Mouse (Mus musculus): ENCODE measurements around the gene Gm45021. TPM values are rescaled to one million over a fixed set of nuclear protein-coding genes. Genes with fewer than 3 reads are reported as not detected.

Gm45021 gene
- polyA plus RNA-seq, 1 experiment from 2014 or later = not detected

- Histone ChIP-seq H3K36me3 (no peaks in the 10 kb centered on the region), H3K9ac (no peak overlapping the region), H3K4me1 (replicated peaks) (0 out of 2 replicates have a peak, but pooled peaks cover 3% of the 10 kb centered on the region), H3K27me3 (no peaks in the 10 kb centered on the region), H3K4me2 (no peak overlapping the region), H3K9me3 (replicated peaks) (no peaks in the 10 kb centered on the region), H3K27ac (no peak overlapping the region), H3K4me3 (replicated peaks) (no peak overlapping the region)
- ATAC-seq (ENCODE audit: low read depth) (no peak), DNase-seq (no peak)
- 58% methylated on average over 6 of the region's 6 CpGs for WGBS (ENCODE audit: insufficient replicate concordance)
Observed at GRCm38 (mm10) chr6:48637811-48638500, 48.5 kb downstream of the Gm45021 start.

GRCm38 (mm10) chr6:48638553-48638952, 49.1 kb downstream of the Gm45021 start:
- no peak overlapping the region for H3K9ac ChIP-seq
- no peaks in the 10 kb centered on the region for H3K27me3 ChIP-seq
- H3K4me2 ChIP-seq = no peak overlapping the region
- no peak overlapping the region for H3K4me3 ChIP-seq (replicated peaks)
- H3K4me1 ChIP-seq (replicated peaks) = 0 out of 2 replicates have a peak, but pooled peaks cover 3% of the 10 kb centered on the region
- no peaks in the 10 kb centered on the region for H3K36me3 ChIP-seq
- H3K9me3 ChIP-seq (replicated peaks) = no peaks in the 10 kb centered on the region
- no peak for ATAC-seq (ENCODE audit: low read depth)
- no peak overlapping the region for H3K27ac ChIP-seq
- DNase-seq = no peak
- 31% methylated on average over 2 of the region's 2 CpGs for WGBS (ENCODE audit: insufficient replicate concordance)

GRCm38 (mm10) chr6:48641391-48641790, 52.0 kb downstream of the Gm45021 start:
- Histone ChIP-seq H3K9ac (no peak overlapping the region), H3K36me3 (no peaks in the 10 kb centered on the region), H3K4me2 (no peak overlapping the region), H3K27ac (no peak overlapping the region), H3K4me3 (replicated peaks) (no peak overlapping the region), H3K4me1 (replicated peaks) (peaks cover 3% of the 10 kb centered on the region; the same call in 1 of the 2 replicates), H3K9me3 (replicated peaks) (no peaks in the 10 kb centered on the region), H3K27me3 (no peaks in the 10 kb centered on the region; the same call in 1 of the 2 replicates)
- 50% methylated on average over 6 of the region's 6 CpGs for WGBS (ENCODE audit: insufficient replicate concordance)
- DNase-seq (no peak), ATAC-seq (ENCODE audit: low read depth) (no peak)

DNA sequence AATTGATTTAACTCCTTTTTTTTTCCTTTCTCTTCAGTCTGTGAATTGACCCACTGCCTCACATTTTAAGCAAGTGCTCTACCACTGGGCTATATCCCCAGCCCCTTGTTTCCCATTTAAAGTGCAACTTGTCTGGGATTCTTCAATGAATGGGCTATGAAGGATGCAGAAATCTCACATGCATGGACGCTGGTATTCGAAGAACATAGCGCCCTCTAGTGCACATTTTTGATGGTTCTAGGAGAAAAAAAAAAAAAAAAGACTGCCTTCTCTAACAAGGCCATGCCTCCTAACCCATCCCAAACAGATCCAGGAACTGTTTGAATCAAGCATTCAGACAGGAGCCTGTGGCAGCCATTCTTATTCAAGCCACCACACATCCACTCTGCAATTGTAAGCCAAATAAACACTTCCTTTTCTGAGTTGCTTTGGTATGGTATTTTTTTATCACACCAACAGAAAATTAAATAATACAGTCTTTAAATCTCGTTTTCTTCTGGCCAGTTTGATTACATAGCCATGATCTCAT, 53.4 kb downstream of the Gm45021 start:
- H3K4me1 ChIP-seq (replicated peaks) = peaks cover 3% of the 10 kb centered on the region; the same call in 1 of the 2 replicates
- no peak overlapping the region for H3K27ac ChIP-seq
- WGBS (ENCODE audit: insufficient replicate concordance) = 12% methylated on average over 4 of the region's 4 CpGs
- H3K9ac ChIP-seq = no peak overlapping the region
- no peaks in the 10 kb centered on the region for H3K9me3 ChIP-seq (replicated peaks)
- ATAC-seq (ENCODE audit: low read depth) (no peak), DNase-seq (no peak)
- no peak overlapping the region for H3K4me2 ChIP-seq
- no peaks in the 10 kb centered on the region for H3K36me3 ChIP-seq
- H3K4me3 ChIP-seq (replicated peaks) = no peak overlapping the region
- no peaks in the 10 kb centered on the region; the same call in 1 of the 2 replicates for H3K27me3 ChIP-seq

GRCm38 (mm10) chr6:48645660-48646308, 56.4 kb downstream of the Gm45021 start:
- Histone ChIP-seq H3K27ac (no peak overlapping the region), H3K27me3 (no peaks in the 10 kb centered on the region; the same call in 1 of the 2 replicates), H3K9ac (no peak overlapping the region), H3K4me1 (replicated peaks) (peaks cover 3% of the 10 kb centered on the region; the same call in 1 of the 2 replicates), H3K9me3 (replicated peaks) (no peaks in the 10 kb centered on the region), H3K36me3 (no peaks in the 10 kb centered on the region), H3K4me2 (no peak overlapping the region), H3K4me3 (replicated peaks) (no peak overlapping the region)
- 4% methylated on average over 12 of the region's 12 CpGs for WGBS (ENCODE audit: insufficient replicate concordance)
- ATAC-seq (ENCODE audit: low read depth) (no peak), DNase-seq (peak; percentile 21)

- ATAC-seq (ENCODE audit: low read depth) (no peak), DNase-seq (no peak)
- Histone ChIP-seq H3K4me2 (no peak overlapping the region), H3K27me3 (no peaks in the 10 kb centered on the region; the same call in 1 of the 2 replicates), H3K4me1 (replicated peaks) (peaks cover 3% of the 10 kb centered on the region; the same call in 1 of the 2 replicates), H3K4me3 (replicated peaks) (no peak overlapping the region), H3K27ac (no peak overlapping the region), H3K36me3 (no peaks in the 10 kb centered on the region), H3K9ac (no peak overlapping the region), H3K9me3 (replicated peaks) (no peaks in the 10 kb centered on the region)
- WGBS (ENCODE audit: insufficient replicate concordance) = 50% methylated on average over 4 of the region's 4 CpGs
Observed at GRCm38 (mm10) chr6:48646309-48646690, 56.9 kb downstream of the Gm45021 start.

DNA sequence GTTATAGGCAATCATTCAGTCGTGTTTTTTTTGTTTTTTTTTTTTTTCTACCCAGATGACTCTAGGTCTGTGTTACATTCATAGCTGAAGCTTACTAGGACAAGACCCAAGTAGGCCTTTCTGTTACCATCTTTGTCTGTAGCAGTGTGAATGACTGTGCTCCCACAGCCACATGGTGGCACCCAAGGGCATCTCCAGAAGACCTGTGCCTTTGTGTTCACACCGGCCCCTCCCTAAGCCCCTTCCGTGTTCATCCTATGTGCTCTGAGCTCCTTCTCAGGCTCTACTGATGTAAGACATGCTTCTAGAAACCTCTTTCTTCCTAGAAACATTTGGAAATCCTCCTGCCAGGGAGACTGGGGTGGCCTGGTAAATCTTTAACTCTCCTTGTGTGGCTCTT, 57.6 kb downstream of the Gm45021 start, which contains the start of gene Gimap8:
Gimap8 (plus strand) TSS at position 240 of the 400 bp plus-strand sequence.
- H3K36me3 ChIP-seq = no peaks in the 10 kb centered on the region
- no peak within 1 kb of the TSS for H3K27ac ChIP-seq
- no peak within 1 kb of the TSS; the same call in 1 of the 2 replicates for H3K4me2 ChIP-seq
- no peaks in the 10 kb centered on the region for H3K9me3 ChIP-seq (replicated peaks)
- peaks cover 3% of the 10 kb centered on the region; the same call in 1 of the 2 replicates for H3K4me1 ChIP-seq (replicated peaks)
- no peaks in the 10 kb centered on the region; the same call in 1 of the 2 replicates for H3K27me3 ChIP-seq
- WGBS (ENCODE audit: insufficient replicate concordance) = 13% methylated on average over 3 of the region's 3 CpGs
- H3K4me3 ChIP-seq (replicated peaks) = no peak within 1 kb of the TSS
- ATAC-seq (ENCODE audit: low read depth) (no peak), DNase-seq (no peak)
- H3K9ac ChIP-seq = no peak within 1 kb of the TSS

GRCm38 (mm10) chr6:48647611-48648010, 58.2 kb downstream of the Gm45021 start:
- no peaks in the 10 kb centered on the region for H3K36me3 ChIP-seq
- H3K4me2 ChIP-seq = no peak overlapping the region; the same call in 1 of the 2 replicates
- peaks cover 3% of the 10 kb centered on the region; the same call in 1 of the 2 replicates for H3K4me1 ChIP-seq (replicated peaks)
- ATAC-seq (ENCODE audit: low read depth) (no peak), DNase-seq (no peak)
- WGBS (ENCODE audit: insufficient replicate concordance) = 64% methylated on average over 2 of the region's 2 CpGs
- no peak overlapping the region for H3K4me3 ChIP-seq (replicated peaks)
- no peaks in the 10 kb centered on the region; the same call in 1 of the 2 replicates for H3K27me3 ChIP-seq
- H3K9ac ChIP-seq = no peak overlapping the region
- H3K27ac ChIP-seq = no peak overlapping the region
- no peaks in the 10 kb centered on the region for H3K9me3 ChIP-seq (replicated peaks)

- WGBS (ENCODE audit: insufficient replicate concordance) = 69% methylated on average over 4 of the region's 4 CpGs
- ATAC-seq (ENCODE audit: low read depth) = no peak
- Histone ChIP-seq H3K27me3 (no peaks in the 10 kb centered on the region; the same call in 1 of the 2 replicates), H3K27ac (no peak overlapping the region), H3K4me2 (no peak overlapping the region), H3K4me1 (replicated peaks) (peaks cover 3% of the 10 kb centered on the region; the same call in 1 of the 2 replicates), H3K9me3 (replicated peaks) (no peaks in the 10 kb centered on the region), H3K4me3 (replicated peaks) (no peak overlapping the region), H3K9ac (no peak overlapping the region), H3K36me3 (no peaks in the 10 kb centered on the region)
- no peak for DNase-seq
Observed at GRCm38 (mm10) chr6:48648779-48649178, 59.4 kb downstream of the Gm45021 start.

DNA sequence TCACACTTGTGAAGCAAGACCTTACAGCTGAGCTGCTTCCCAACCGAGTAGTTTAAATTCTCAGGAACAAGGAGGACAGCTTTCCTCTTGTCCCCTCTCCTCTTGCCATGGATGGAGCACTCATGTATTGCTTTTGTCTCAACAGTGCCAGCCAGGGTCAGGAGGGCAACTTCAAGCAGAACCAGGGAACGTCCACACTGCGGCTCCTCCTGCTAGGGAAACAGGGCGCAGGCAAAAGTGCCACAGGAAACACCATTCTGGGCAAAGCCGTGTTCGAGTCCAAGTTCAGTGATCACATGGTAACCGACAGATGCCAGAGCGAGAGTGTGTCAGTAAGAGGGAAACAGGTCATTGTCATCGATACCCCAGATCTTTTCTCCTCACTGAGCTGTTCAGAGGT, 60.6 kb downstream of the Gm45021 start:
- no peaks in the 10 kb centered on the region for H3K9me3 ChIP-seq (replicated peaks)
- H3K4me2 ChIP-seq = no peak overlapping the region
- H3K36me3 ChIP-seq = no peaks in the 10 kb centered on the region
- WGBS (ENCODE audit: insufficient replicate concordance) = 76% methylated on average over 9 of the region's 9 CpGs
- peaks cover 3% of the 10 kb centered on the region; the same call in 1 of the 2 replicates for H3K4me1 ChIP-seq (replicated peaks)
- H3K27me3 ChIP-seq = no peaks in the 10 kb centered on the region; the same call in 1 of the 2 replicates
- no peak overlapping the region for H3K4me3 ChIP-seq (replicated peaks)
- no peak overlapping the region for H3K27ac ChIP-seq
- DNase-seq (no peak), ATAC-seq (ENCODE audit: low read depth) (no peak)
- H3K9ac ChIP-seq = no peak overlapping the region

- Histone ChIP-seq H3K27ac (no peak overlapping the region), H3K4me1 (replicated peaks) (no peaks in the 10 kb centered on the region), H3K4me3 (replicated peaks) (no peak overlapping the region), H3K9me3 (replicated peaks) (no peaks in the 10 kb centered on the region), H3K36me3 (no peaks in the 10 kb centered on the region), H3K4me2 (no peak overlapping the region), H3K9ac (no peak overlapping the region), H3K27me3 (no peaks in the 10 kb centered on the region)
- WGBS (ENCODE audit: insufficient replicate concordance) = 52% methylated on average over 5 of the region's 5 CpGs
- ATAC-seq (ENCODE audit: low read depth) (no peak), DNase-seq (no peak)
Observed at GRCm38 (mm10) chr6:48658721-48659120, 69.3 kb downstream of the Gm45021 start.

Measured in liver, embryonic 13.5 days (tissue).